Mouse (Mus musculus) ES-E14 (cell line): Measurements from ENCODE around the gene Mib2. TPM values are rescaled to one million over a fixed set of nuclear protein-coding genes. Genes with fewer than 3 reads are reported as not detected.
A peak's percentile ranks its signal among the peaks of the same experiment; 100 is the strongest.

Source experiments
- DNase-seq: peaks from one replicate; pipeline ENCODE4 v3.0.0-alpha.2; 2013; ENCODE audit warnings: low read depth, low spot score
- H3K27ac ChIP-seq: 2 replicates; pipeline ENCODE4 v1.5.1; 2012; ENCODE audit warnings: low read depth, mild to moderate bottlenecking, low read length, moderate library complexity, mixed read lengths; ENCODE audit not compliant: poor library complexity, insufficient read depth, severe bottlenecking
- H3K36me3 ChIP-seq: 2 replicates; pipeline ENCODE4 v1.6.1; 2012; ENCODE audit warnings: mild to moderate bottlenecking, low read length, moderate library complexity, mixed read lengths; ENCODE audit not compliant: control insufficient read depth, poor library complexity, insufficient read depth, severe bottlenecking
- H3K4me1 ChIP-seq, 2 experiments: fragments of 150-350 bp in 1 of 2; sonication (generic) in 1 of 2; 2 replicates each; pipeline ENCODE4 v1.6.1; 2012; ENCODE audit warnings: low read length in 2 of 2, mild to moderate bottlenecking in 1 of 2, mixed read lengths in 1 of 2; ENCODE audit not compliant: control insufficient read depth in 2 of 2, insufficient read depth in 2 of 2, poor library complexity in 1 of 2
- H3K4me3 ChIP-seq, 2 experiments: fragments of 150-350 bp in 1 of 2; sonication (generic) in 1 of 2; 2 replicates each; pipeline ENCODE4 v1.5.1; 2012; ENCODE audit warnings: low read length in 2 of 2, low read depth in 1 of 2, mild to moderate bottlenecking in 1 of 2, mixed read lengths in 1 of 2; ENCODE audit not compliant: insufficient read depth in 1 of 2, poor library complexity in 1 of 2, severe bottlenecking in 1 of 2
- H3K9ac ChIP-seq: 2 replicates; pipeline ENCODE4 v1.6.1; 2012; ENCODE audit warnings: low read depth, mild to moderate bottlenecking, low read length, mixed read lengths; ENCODE audit not compliant: poor library complexity, insufficient read depth, severe bottlenecking
- H3K9me3 ChIP-seq: fragments of 150-350 bp; sonication (generic); 2 replicates; pipeline ENCODE4 v1.6.1; 2012; ENCODE audit warnings: low read depth, mild to moderate bottlenecking, low read length; ENCODE audit not compliant: control insufficient read depth, insufficient read depth
- CHD2 ChIP-seq: IDR thresholded peaks from 2 replicates; pipeline ENCODE4 v1.6.1; 2014; ENCODE audit warnings: mild to moderate bottlenecking, low read depth, low read length, inconsistent platforms
- HCFC1 ChIP-seq: IDR thresholded peaks from 2 replicates; pipeline ENCODE4 v1.6.1; 2012; ENCODE audit warnings: low read length, inconsistent platforms, borderline replicate concordance; ENCODE audit not compliant: insufficient read depth
- MAFK ChIP-seq: IDR thresholded peaks from 2 replicates; pipeline ENCODE4 v1.6.1; 2014; ENCODE audit warnings: mild to moderate bottlenecking, low read depth, low read length, inconsistent platforms; ENCODE audit not compliant: insufficient read depth
- ZC3H11A ChIP-seq: IDR thresholded peaks from 2 replicates; pipeline ENCODE4 v1.6.1; 2012; ENCODE audit warnings: low read depth, mild to moderate bottlenecking, inconsistent platforms, low read length, borderline replicate concordance
- ZNF384 ChIP-seq: IDR thresholded peaks from 2 replicates; pipeline ENCODE4 v1.6.1; 2012; ENCODE audit warnings: low read depth, low read length, inconsistent platforms
- in situ Hi-C, 2 experiments: fragments of 600-800 bp; cut with MboI; formaldehyde crosslinking; loops; one replicate each; pipeline ENCODE4 v1.15.1; 2025; ENCODE audit warnings: low sequenced_read_pairs in 2 of 2, inconsistent platforms in 1 of 2; ENCODE audit not compliant: unreplicated experiment in 2 of 2
- total RNA-seq: library from RNA; depleted of rRNA; stranded (reverse); fragments of 300-350 nt; gene quantifications from 2 replicates; pipeline ENCODE4 v1.2.3, GENCODE M21; 2012; rRNA removed

Gene Mib2
- total RNA-seq, result 55.3 and 100 TPM in 2 replicates

DNA sequence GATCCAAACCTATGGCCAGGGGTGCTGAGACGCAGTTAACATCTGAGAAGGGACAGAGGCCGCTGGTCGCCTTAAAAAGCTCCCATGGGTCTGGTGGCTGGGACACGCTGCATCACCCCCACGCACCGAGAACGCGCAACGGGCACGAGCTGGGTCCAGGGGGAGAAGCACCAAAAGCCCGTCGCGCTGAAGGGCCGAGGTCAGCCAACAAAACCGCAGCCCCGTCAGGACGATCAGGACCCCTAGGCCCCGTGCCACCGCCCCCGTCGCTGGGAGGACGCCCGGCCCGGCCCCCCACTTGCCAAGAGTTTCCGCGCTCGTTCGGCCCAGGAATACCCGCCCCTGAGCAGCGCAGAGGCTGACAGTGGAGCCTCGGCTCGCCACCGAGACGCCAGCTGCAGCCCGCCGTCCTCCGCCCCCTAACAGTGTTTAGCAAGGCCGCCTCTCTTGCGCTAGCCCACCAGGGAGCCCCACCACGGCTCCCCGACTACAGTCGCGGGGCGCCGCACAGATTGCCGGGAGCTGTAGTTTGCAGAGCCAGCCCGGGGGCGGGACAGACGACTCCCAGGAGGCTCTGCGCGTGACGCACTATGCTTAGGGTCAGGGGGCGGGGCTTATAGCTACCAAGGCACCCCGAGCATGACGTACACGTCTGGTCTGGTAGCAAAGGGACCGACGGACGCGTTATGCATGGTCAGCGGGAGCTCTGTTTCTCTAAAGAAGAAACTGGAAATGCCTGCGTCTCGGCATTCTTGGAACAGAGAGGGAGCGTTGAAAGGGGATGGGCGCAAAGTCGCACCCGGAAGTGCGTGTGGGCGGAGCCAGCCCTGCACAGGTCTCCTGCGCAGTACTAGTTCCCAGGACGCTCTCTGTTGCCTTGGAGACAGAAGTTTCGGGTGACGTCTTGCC is at the start of gene Mib2:
Mib2 (minus strand) TSS at position 510 of the 909 bp plus-strand sequence.
- 0 out of 2 replicates have a peak, but pooled peaks cover 4% of the 10 kb centered on the region for H3K9me3 ChIP-seq
- in situ Hi-C loops, result no loop called here
- peak within 1 kb of the TSS; percentile 85 to 91 for H3K4me3 ChIP-seq
- TF ChIP-seq HCFC1, result peak; percentile 89
- TF ChIP-seq ZC3H11A, result no peak
- peak within 1 kb of the TSS; percentile 99 for H3K27ac ChIP-seq
- peak within 1 kb of the TSS; percentile 82 for H3K9ac ChIP-seq
- peak; percentile 95 for DNase-seq
- peaks cover 7 to 9% of the 10 kb centered on the region in 2 experiments for H3K4me1 ChIP-seq
- no peaks in the 10 kb centered on the region for H3K36me3 ChIP-seq

DNA sequence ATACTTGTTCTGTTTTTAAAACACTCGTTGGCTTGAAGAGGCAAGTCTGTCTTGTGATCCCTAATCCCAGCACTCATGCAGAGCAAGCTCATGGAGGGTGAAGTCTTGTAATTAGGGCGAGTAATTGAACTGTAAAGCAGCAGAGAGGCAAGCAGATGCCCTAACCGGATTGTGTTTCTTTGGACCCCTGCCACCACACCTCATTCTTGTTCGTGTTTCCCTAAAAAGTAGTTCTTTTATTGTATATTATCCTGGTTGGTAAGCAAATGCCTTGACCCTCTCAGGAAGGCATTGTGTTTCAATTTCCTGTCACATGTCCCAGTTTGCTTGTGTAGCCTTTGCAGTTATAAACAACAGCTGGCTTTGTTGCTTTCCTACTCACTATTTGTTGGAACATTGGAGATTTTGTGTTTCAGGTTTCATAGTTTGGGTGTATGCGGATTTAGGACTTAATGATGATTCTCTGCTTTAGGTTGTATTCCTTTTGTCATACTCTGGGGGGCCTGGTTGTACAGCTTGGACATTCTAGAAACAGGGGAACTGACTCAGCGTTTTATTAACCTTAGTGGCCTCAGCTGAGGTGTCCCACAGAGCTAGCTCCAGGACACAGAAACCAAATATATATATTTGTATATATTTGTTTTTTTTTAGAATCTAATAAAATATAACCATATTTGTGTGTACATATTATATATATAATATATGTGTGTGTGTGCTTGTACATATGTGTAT is 41.7 kb upstream of the Mib2 start:
- no peak overlapping the region for H3K4me3 ChIP-seq
- peaks cover 9 to 11% of the 10 kb centered on the region in 2 experiments for H3K4me1 ChIP-seq
- in situ Hi-C loops, result no loop called here
- peaks cover 7% of the 10 kb centered on the region for H3K36me3 ChIP-seq
- TF ChIP-seq HCFC1, result no peak
- TF ChIP-seq ZC3H11A, result no peak
- no peak for TF ChIP-seq ZNF384
- TF ChIP-seq MAFK, result 0 out of 2 replicates have a peak, but pooled peaks have one; percentile 39
- no peak for TF ChIP-seq CHD2
- no peak overlapping the region for H3K27ac ChIP-seq
- no peaks in the 10 kb centered on the region for H3K9me3 ChIP-seq
- 0 out of 2 replicates have a peak overlapping the region, but pooled peaks have one; percentile 18 for H3K9ac ChIP-seq
- DNase-seq, result no peak

GRCm38 (mm10) chr4:155708988-155709387 is 40.0 kb upstream of the Mib2 start:
- in situ Hi-C loops, result no loop called here
- Histone ChIP-seq H3K9ac (no peak overlapping the region), H3K4me3 (no peak overlapping the region), H3K9me3 (no peaks in the 10 kb centered on the region), H3K27ac (no peak overlapping the region), H3K36me3 (no peaks in the 10 kb centered on the region), H3K4me1 (peaks cover 9 to 11% of the 10 kb centered on the region in 2 experiments)
- no peak for DNase-seq
- TF ChIP-seq HCFC1 (no peak), ZNF384 (no peak), ZC3H11A (no peak), CHD2 (no peak), MAFK (no peak)

- no peak overlapping the region for H3K27ac ChIP-seq
- H3K36me3 ChIP-seq, result no peaks in the 10 kb centered on the region
- peaks cover 8 to 11% of the 10 kb centered on the region in 2 experiments for H3K4me1 ChIP-seq
- H3K4me3 ChIP-seq, result no peak overlapping the region
- no peak overlapping the region for H3K9ac ChIP-seq
- TF ChIP-seq MAFK (no peak), ZC3H11A (no peak), HCFC1 (no peak), ZNF384 (no peak), CHD2 (no peak)
- DNase-seq, result no peak
- in situ Hi-C loops, result no loop called here
- H3K9me3 ChIP-seq, result no peaks in the 10 kb centered on the region
These were observed 39.6 kb upstream of the Mib2 start for GRCm38 (mm10) chr4:155708582-155708981.
